ENCODE assay signal across 8 mouse cellular contexts in the genomic region with DNA sequence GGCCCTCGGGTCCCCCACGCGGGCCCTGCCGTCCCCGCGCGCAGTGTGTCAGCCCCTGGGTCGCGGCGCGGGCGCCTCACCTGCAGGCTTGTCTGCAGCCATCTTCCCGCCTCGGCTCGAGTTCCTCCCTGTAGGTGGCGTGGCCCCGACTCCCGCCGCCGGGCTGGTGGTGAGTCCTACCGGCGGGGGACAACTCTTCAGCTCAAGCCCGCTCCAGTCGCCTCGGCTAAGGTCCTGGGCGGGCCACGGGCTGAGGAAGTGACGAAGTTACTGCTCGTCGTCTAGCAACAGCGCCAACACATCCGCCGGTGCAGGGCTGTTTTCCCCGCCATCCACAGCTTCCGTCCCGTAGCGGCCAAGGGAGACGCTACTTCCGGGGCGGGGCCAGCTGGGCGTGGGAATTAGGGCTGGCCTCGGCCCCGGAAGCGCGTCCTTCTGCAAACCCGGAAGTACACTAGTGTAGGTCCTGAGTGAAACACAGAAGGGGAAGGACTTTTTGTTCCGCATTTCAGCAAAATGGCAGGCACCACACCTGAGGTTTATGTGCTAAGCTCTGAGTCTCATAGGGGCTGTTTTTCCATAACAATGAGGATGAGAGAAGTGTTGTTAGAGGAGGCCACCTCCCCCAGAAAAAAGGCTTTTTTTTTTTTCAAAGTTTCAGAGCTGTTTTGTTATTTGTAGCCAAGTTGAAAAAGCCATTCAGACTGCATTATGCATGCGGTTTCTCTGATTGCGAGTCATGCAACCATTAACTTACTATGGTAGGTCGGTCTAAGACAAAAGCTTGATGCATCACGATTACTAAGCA. TPM values are rescaled to one million over a fixed set of nuclear protein-coding genes. Genes with fewer than 3 reads are reported as not detected.
DNase-seq lines count a peak whose midpoint lies in the region; ATAC-seq lines count a peak whose summit lies in the region.

A gene (minus strand): TSS at position 346 of the 808 bp plus-strand sequence.

- H3K36me3 ChIP-seq in hindbrain, embryonic 12.5 days = 0 out of 2 replicates have a peak, but pooled peaks cover 3% of the 10 kb centered on the region

- ATAC-seq in hindbrain, embryonic 12.5 days (ENCODE audit: low FRiP score) = peak; percentile 97

- peak within 1 kb of the TSS; percentile 87 for H3K4me3 ChIP-seq in hindbrain, embryonic 12.5 days

- WGBS in hindbrain, embryonic 12.5 days = 3% methylated on average over 51 of the region's 51 CpGs

- peak within 1 kb of the TSS; percentile 93 for H3K4me2 ChIP-seq in hindbrain, embryonic 12.5 days (replicated peaks)

- peak within 1 kb of the TSS; percentile 87 for H3K27ac ChIP-seq in hindbrain, embryonic 12.5 days

- H3K4me1 ChIP-seq in hindbrain, embryonic 12.5 days = peaks cover 17% of the 10 kb centered on the region

- peak within 1 kb of the TSS; percentile 78 for H3K9ac ChIP-seq in hindbrain, embryonic 12.5 days

- peaks cover 26% of the 10 kb centered on the region for H3K27me3 ChIP-seq in hindbrain, embryonic 12.5 days

- DNase-seq in NIH3T3 (ENCODE audit: low read depth) = peak; percentile 99
- peak; percentile 99 for DNase-seq in cerebellum, postnatal 10 days
- DNase-seq in frontal cortex, postnatal 10 days (ENCODE audit: low spot score in 2 of 2) = peak; percentile 95 to 96
- DNase-seq in layer of hippocampus, postnatal 14 days (ENCODE audit: low spot score in 2 of 2) = peak; percentile 95 to 98
- DNase-seq in lung, postnatal 14 days = peak; percentile 99
- DNase-seq in retina, adult 2 months (ENCODE audit: low read depth, low spot score) = peak; percentile 97
- DNase-seq in thymus, postnatal 36 days = peak; percentile 98

- H3K9me3 ChIP-seq in hindbrain, embryonic 12.5 days (replicated peaks) = no peaks in the 10 kb centered on the region

RNA-seq across cellular contexts. Expression of the gene that starts here (rescaled TPM):
- polyA plus RNA-seq in hindbrain, embryonic 12.5 days (2016; fragmentation: Nextera tagmentation; extraction: Ambion mirVana) = 67.2 and 71.9 TPM in 2 replicates
- total RNA-seq in layer of hippocampus, postnatal 14 days (2021) = 10 to 100 TPM; 43.8 to 58.2 TPM

Comparison
In these comparisons a context has a peak if more than half of its experiments do, and no peak if none do; other contexts are left out.
1. Peak in every context shown above with its lines: DNase-seq, ATAC-seq, H3K4me3 ChIP-seq and H3K27ac ChIP-seq.